Mouse (Mus musculus): ENCODE results near the gene Nr3c2.
A peak's percentile ranks its signal among the peaks of the same experiment; 100 is the strongest.

Nr3c2 gene

GRCm38 (mm10) chr8:76972947-76973552 is 73.8 kb downstream of the Nr3c2 start:
- peak in 1 of 2 experiments; percentile 35 for DNase-seq

GRCm38 (mm10) chr8:76977907-76978306 is 78.7 kb downstream of the Nr3c2 start:
- no peak for DNase-seq

- DNase-seq = no peak
These were observed 84.8 kb downstream of the Nr3c2 start for GRCm38 (mm10) chr8:76984082-76984481.

- DNase-seq = no peak
These were observed 85.6 kb downstream of the Nr3c2 start for GRCm38 (mm10) chr8:76984851-76985250.

- no peak for DNase-seq
These were observed 88.6 kb downstream of the Nr3c2 start for GRCm38 (mm10) chr8:76987876-76988275.

GRCm38 (mm10) chr8:76998276-76998675 is 99.0 kb downstream of the Nr3c2 start:
- DNase-seq = no peak

GRCm38 (mm10) chr8:77009425-77009824 is 110.2 kb downstream of the Nr3c2 start:
- DNase-seq = peak; percentile 24 to 27

GRCm38 (mm10) chr8:77011985-77012384 is 112.7 kb downstream of the Nr3c2 start:
- DNase-seq = no peak

DNA sequence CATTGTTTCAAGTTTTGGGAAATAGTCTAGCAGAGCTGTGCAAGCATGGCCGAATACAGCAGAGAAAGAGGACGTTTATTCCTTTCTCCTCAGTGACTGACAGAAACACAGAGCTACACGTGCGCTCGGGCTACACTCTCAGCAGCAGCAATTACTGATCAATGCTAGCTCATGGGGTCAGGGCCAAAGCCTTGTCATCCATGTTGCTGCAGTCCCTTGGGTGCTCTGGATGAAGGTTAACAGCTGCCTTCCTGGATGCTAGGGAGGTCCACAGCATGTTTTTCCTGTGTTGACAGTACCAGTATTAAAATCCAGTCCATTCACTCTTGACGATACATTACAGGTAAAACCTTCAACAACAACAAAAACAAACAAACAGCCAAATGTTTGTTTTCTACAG is 113.4 kb downstream of the Nr3c2 start:
- no peak for DNase-seq

GRCm38 (mm10) chr8:77016713-77017112 is 117.5 kb downstream of the Nr3c2 start:
- no peak for DNase-seq

DNA sequence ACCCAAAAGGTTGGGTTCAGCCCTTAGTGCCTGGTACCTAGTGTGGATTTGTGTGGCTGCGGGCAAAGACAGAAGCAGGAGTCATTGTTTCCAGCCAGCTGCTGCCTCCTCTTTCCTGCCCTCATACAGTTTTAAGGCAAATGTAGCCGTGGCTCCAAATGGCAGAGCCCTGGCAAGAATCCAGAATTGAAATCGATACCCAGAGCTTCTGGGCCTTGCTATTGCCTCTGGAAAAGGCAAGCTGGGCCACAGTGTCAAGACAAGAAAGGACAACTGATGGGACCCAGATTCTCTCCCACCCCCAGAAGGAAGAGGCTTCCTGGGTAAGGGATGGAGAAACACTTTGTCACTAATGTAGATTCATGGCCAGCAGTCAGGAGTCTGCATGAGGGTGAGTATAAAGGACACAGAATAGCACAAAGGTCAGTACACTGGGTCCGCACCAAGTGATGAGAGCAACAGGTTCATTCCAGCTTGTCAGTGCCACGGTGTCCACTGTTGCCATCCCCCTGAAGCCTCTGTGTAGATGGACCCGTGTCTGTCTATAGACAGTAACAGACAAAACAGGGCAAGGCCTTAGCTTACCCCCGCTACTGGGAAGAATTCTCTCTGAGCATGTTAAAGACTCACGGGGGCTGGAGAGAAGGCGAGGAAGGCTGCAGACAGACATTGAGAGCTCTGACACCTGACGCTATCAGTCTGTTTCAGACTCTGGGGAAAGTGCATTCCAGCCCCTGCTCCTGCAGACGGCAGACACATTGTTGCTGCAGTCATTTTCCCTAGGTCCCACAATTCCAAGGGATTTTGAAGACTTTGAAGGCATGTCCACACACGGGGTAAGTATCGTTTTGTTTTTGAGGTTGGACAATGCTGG is 124.8 kb downstream of the Nr3c2 start:
- DNase-seq = no peak

GRCm38 (mm10) chr8:77031213-77031612 is 132.0 kb downstream of the Nr3c2 start:
- no peak for DNase-seq

- no peak for DNase-seq
These were observed 134.6 kb downstream of the Nr3c2 start for GRCm38 (mm10) chr8:77033706-77034464.

DNA sequence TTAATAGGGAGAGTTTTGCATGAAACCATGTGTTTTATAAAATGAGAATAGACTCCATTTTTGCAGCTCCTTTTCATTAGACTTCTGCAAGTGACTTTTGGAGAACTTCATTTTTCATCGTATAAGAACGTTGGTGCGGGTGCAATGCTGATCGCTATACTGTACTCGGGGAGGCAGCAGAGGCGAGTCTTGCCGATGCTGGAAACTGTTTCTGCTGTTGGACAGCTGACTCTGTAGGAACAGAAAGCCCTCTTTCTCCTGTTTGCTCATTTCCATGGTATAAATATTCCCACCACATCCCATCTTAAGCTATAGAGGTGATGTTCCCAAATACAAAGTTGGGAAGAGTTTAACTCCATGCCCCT is 135.2 kb downstream of the Nr3c2 start:
- DNase-seq = no peak

- DNase-seq = no peak
These were observed 142.0 kb downstream of the Nr3c2 start for GRCm38 (mm10) chr8:77041214-77041613.

DNA sequence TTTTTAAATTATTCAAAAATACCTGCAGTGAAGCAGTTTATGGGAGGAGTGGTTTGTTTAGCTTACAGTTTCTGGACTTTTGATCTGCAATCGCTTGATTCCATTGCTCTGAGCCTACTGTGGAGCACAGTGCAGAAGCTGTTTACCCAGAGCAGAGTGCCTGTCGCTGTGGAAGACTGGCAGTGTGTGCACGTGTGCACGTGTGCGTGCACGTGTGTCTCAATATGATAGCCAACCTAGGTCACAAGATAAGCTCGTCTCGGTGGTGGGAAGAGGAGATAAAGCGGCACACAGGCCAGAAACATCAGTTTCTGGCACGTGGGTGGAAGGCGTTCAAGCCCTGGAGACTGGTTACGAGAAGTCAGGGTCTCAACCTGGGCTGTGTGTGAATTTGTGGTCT is 145.6 kb downstream of the Nr3c2 start:
- DNase-seq = no peak

- DNase-seq = no peak
These were observed 146.5 kb downstream of the Nr3c2 start for GRCm38 (mm10) chr8:77045711-77046110.

DNA sequence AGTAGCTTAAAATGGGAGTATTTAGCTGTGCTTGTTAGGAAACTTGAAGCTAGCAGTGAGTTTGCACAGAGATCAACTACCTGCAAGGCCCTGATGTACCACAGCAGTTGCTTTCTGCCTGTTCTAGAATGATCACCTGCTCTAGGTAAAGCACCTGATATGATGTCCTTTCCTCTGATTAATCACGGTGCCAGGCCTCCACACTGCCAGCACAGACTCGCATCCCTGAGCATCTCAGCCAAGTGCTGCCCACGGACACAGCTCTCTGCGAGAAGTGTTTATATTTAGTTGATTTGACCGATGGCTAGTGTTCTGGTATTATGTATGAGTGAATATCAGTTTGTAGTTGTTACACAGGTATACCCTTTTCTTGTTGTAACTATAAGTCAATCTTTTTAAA is 147.0 kb downstream of the Nr3c2 start:
- peak in 1 of 2 experiments; percentile 10 for DNase-seq

GRCm38 (mm10) chr8:77046731-77047130 is 147.5 kb downstream of the Nr3c2 start:
- no peak for DNase-seq

DNA sequence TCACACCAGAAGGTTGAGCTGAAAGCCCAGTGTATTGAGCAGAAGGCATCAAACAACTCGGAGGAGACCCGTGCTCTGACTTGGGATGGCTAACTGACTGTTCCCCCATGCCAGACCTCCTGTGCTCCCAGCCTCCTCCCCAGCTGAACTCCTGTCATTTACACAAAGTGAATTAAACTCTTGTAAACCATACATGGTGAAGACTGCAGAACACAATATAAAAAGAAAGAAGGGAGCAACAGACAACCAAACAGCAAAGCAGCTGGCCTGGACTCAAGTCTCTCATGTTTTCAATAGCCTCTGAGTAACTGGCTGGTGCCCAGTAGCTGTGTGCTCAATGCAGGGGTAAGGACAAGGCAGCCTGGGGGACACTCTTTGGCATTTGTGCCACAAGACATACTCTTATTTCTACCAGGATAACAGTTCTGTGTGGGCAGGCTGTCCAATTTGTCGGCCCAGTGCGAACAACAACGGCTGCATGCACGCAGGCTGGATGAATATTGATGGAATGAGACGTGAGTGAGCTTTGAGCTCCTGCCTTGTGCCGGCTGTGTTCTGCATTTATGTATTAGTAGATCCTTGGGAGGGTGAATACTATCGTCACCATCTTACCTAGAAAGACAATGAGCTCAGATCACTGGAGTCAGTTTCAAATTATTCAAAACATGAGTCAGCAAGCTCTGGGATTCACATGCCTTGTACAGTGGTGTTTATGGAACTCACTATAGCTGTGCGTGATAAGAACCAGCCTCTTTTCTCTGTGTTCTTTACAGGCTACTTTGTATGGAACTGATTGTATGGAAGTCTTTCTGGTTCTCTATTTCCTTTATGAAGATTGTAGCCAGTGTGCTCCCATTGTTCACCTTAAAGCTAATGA is 152.4 kb downstream of the Nr3c2 start:
- no peak for DNase-seq

- no peak for DNase-seq
These were observed 156.3 kb downstream of the Nr3c2 start for GRCm38 (mm10) chr8:77055492-77056021.

- DNase-seq = no peak
These were observed 157.6 kb downstream of the Nr3c2 start for GRCm38 (mm10) chr8:77056853-77057252.

All from cerebellum, postnatal 25 days (tissue).